Mouse (Mus musculus): ENCODE data around the gene Anxa10. TPM values are rescaled to one million over a fixed set of nuclear protein-coding genes. Genes with fewer than 3 reads are reported as not detected.

The Anxa10 gene
- polyA plus RNA-seq (2016; fragmentation: Nextera tagmentation; extraction: Ambion mirVana), result not detected in 2 replicates

- 89% methylated on average over 2 of the region's 2 CpGs for WGBS
- no peaks in the 10 kb centered on the region for H3K4me1 ChIP-seq
- no peak within 1 kb of the TSS for H3K4me3 ChIP-seq
- H3K9me3 ChIP-seq, result no peaks in the 10 kb centered on the region
- no peak for ATAC-seq (ENCODE audit: low FRiP score, low read depth)
- H3K4me2 ChIP-seq (replicated peaks), result no peak within 1 kb of the TSS
- H3K27ac ChIP-seq (replicated peaks), result no peak within 1 kb of the TSS
- H3K9ac ChIP-seq (replicated peaks), result no peak within 1 kb of the TSS
- H3K27me3 ChIP-seq, result no peaks in the 10 kb centered on the region
- H3K36me3 ChIP-seq, result no peaks in the 10 kb centered on the region
Observed at GRCm38 (mm10) chr8:62123098-62123497, at the start of gene Anxa10. Anxa10 (minus strand) TSS chr8:62123150.

GRCm38 (mm10) chr8:62132662-62133366 is 9.9 kb upstream of the Anxa10 start:
- ATAC-seq (ENCODE audit: low FRiP score, low read depth), result no peak
- 72% methylated on average over 3 of the region's 3 CpGs for WGBS
- Histone ChIP-seq H3K9ac (replicated peaks) (no peak overlapping the region), H3K36me3 (no peaks in the 10 kb centered on the region), H3K4me1 (no peaks in the 10 kb centered on the region), H3K4me2 (replicated peaks) (no peak overlapping the region), H3K9me3 (no peaks in the 10 kb centered on the region), H3K4me3 (no peak overlapping the region), H3K27me3 (no peaks in the 10 kb centered on the region), H3K27ac (replicated peaks) (no peak overlapping the region)

GRCm38 (mm10) chr8:62097213-62097612 is 25.7 kb downstream of the Anxa10 start:
- no peaks in the 10 kb centered on the region for H3K4me1 ChIP-seq
- no peaks in the 10 kb centered on the region for H3K36me3 ChIP-seq
- 84% methylated on average over 2 of the region's 2 CpGs for WGBS

GRCm38 (mm10) chr8:62081804-62082203 is 41.1 kb downstream of the Anxa10 start:
- ATAC-seq (ENCODE audit: low FRiP score, low read depth), result no peak
- WGBS, result 84% methylated on average over 2 of the region's 2 CpGs
- no peak overlapping the region for H3K4me3 ChIP-seq
- H3K27me3 ChIP-seq, result no peaks in the 10 kb centered on the region
- H3K36me3 ChIP-seq, result no peaks in the 10 kb centered on the region
- no peaks in the 10 kb centered on the region for H3K9me3 ChIP-seq
- H3K27ac ChIP-seq (replicated peaks), result no peak overlapping the region
- no peak overlapping the region for H3K9ac ChIP-seq (replicated peaks)
- no peaks in the 10 kb centered on the region for H3K4me1 ChIP-seq
- H3K4me2 ChIP-seq (replicated peaks), result no peak overlapping the region

More at GRCm38 (mm10) chr8:62097213-62097612, 25.7 kb downstream of the Anxa10 start:
- no peak overlapping the region for H3K9ac ChIP-seq (replicated peaks)
- no peak overlapping the region for H3K27ac ChIP-seq (replicated peaks)
- no peak overlapping the region for H3K4me2 ChIP-seq (replicated peaks)
- no peaks in the 10 kb centered on the region for H3K9me3 ChIP-seq
- no peak overlapping the region for H3K4me3 ChIP-seq
- H3K27me3 ChIP-seq, result no peaks in the 10 kb centered on the region
- ATAC-seq (ENCODE audit: low FRiP score, low read depth), result no peak

GRCm38 (mm10) chr8:62080195-62080802 is 42.7 kb downstream of the Anxa10 start:
- ATAC-seq (ENCODE audit: low FRiP score, low read depth), result peak; percentile 83
- WGBS, result 50% methylated on average over 3 of the region's 3 CpGs

GRCm38 (mm10) chr8:62068305-62068704 is 54.6 kb downstream of the Anxa10 start:
- H3K27ac ChIP-seq (replicated peaks), result no peak overlapping the region
- no peak overlapping the region for H3K4me2 ChIP-seq (replicated peaks)
- no peaks in the 10 kb centered on the region for H3K36me3 ChIP-seq
- H3K9ac ChIP-seq (replicated peaks), result no peak overlapping the region
- no peaks in the 10 kb centered on the region for H3K9me3 ChIP-seq
- H3K4me3 ChIP-seq, result no peak overlapping the region
- H3K4me1 ChIP-seq, result no peaks in the 10 kb centered on the region
- ATAC-seq (ENCODE audit: low FRiP score, low read depth), result no peak
- no peaks in the 10 kb centered on the region for H3K27me3 ChIP-seq

More at GRCm38 (mm10) chr8:62080195-62080802, 42.7 kb downstream of the Anxa10 start:
- H3K4me1 ChIP-seq, result no peaks in the 10 kb centered on the region
- no peaks in the 10 kb centered on the region for H3K9me3 ChIP-seq
- H3K4me2 ChIP-seq (replicated peaks), result no peak overlapping the region
- H3K9ac ChIP-seq (replicated peaks), result no peak overlapping the region
- H3K36me3 ChIP-seq, result no peaks in the 10 kb centered on the region
- H3K4me3 ChIP-seq, result no peak overlapping the region
- no peaks in the 10 kb centered on the region for H3K27me3 ChIP-seq
- H3K27ac ChIP-seq (replicated peaks), result no peak overlapping the region

GRCm38 (mm10) chr8:62060357-62060756 is 62.6 kb downstream of the Anxa10 start:
- Histone ChIP-seq H3K9me3 (no peaks in the 10 kb centered on the region), H3K27ac (replicated peaks) (no peak overlapping the region), H3K27me3 (no peaks in the 10 kb centered on the region), H3K36me3 (no peaks in the 10 kb centered on the region), H3K9ac (replicated peaks) (no peak overlapping the region), H3K4me2 (replicated peaks) (no peak overlapping the region), H3K4me3 (no peak overlapping the region), H3K4me1 (no peaks in the 10 kb centered on the region)
- ATAC-seq (ENCODE audit: low FRiP score, low read depth), result no peak

GRCm38 (mm10) chr8:62046809-62047208 is 76.1 kb downstream of the Anxa10 start:
- no peaks in the 10 kb centered on the region for H3K36me3 ChIP-seq
- no peaks in the 10 kb centered on the region for H3K27me3 ChIP-seq
- H3K4me3 ChIP-seq, result no peak overlapping the region
- no peak overlapping the region for H3K9ac ChIP-seq (replicated peaks)
- no peak overlapping the region for H3K27ac ChIP-seq (replicated peaks)
- H3K9me3 ChIP-seq, result no peaks in the 10 kb centered on the region
- ATAC-seq (ENCODE audit: low FRiP score, low read depth), result no peak
- no peak overlapping the region for H3K4me2 ChIP-seq (replicated peaks)
- 53% methylated on average over 2 of the region's 2 CpGs for WGBS
- H3K4me1 ChIP-seq, result no peaks in the 10 kb centered on the region

GRCm38 (mm10) chr8:62034351-62034750 is 88.6 kb downstream of the Anxa10 start:
- 78% methylated on average over 3 of the region's 3 CpGs for WGBS
- Histone ChIP-seq H3K4me1 (no peaks in the 10 kb centered on the region), H3K9ac (replicated peaks) (no peak overlapping the region), H3K27me3 (no peaks in the 10 kb centered on the region), H3K4me2 (replicated peaks) (no peak overlapping the region), H3K27ac (replicated peaks) (no peak overlapping the region), H3K36me3 (no peaks in the 10 kb centered on the region), H3K9me3 (no peaks in the 10 kb centered on the region), H3K4me3 (no peak overlapping the region)
- ATAC-seq (ENCODE audit: low FRiP score, low read depth), result no peak

- WGBS, result 93% methylated on average over 4 of the region's 4 CpGs
- H3K27ac ChIP-seq (replicated peaks), result no peak overlapping the region
- H3K4me2 ChIP-seq (replicated peaks), result no peak overlapping the region
- H3K4me1 ChIP-seq, result no peaks in the 10 kb centered on the region
- no peaks in the 10 kb centered on the region for H3K36me3 ChIP-seq
- no peaks in the 10 kb centered on the region for H3K27me3 ChIP-seq
- H3K9me3 ChIP-seq, result no peaks in the 10 kb centered on the region
- no peak overlapping the region for H3K9ac ChIP-seq (replicated peaks)
- ATAC-seq (ENCODE audit: low FRiP score, low read depth), result no peak
- H3K4me3 ChIP-seq, result no peak overlapping the region
Observed at GRCm38 (mm10) chr8:62014582-62014981, 108.4 kb downstream of the Anxa10 start.

- no peak overlapping the region for H3K27ac ChIP-seq (replicated peaks)
- no peaks in the 10 kb centered on the region for H3K27me3 ChIP-seq
- H3K4me1 ChIP-seq, result no peaks in the 10 kb centered on the region
- H3K9ac ChIP-seq (replicated peaks), result no peak overlapping the region
- ATAC-seq (ENCODE audit: low FRiP score, low read depth), result no peak
- 89% methylated on average over 4 of the region's 4 CpGs for WGBS
- H3K36me3 ChIP-seq, result no peaks in the 10 kb centered on the region
- H3K4me3 ChIP-seq, result no peak overlapping the region
- no peak overlapping the region for H3K4me2 ChIP-seq (replicated peaks)
- no peaks in the 10 kb centered on the region for H3K9me3 ChIP-seq
Observed at GRCm38 (mm10) chr8:62014166-62014565, 108.8 kb downstream of the Anxa10 start.
